Mouse (Mus musculus) heart, adult 2 months (tissue): ENCODE data around the gene Rcl1.

Experiments
- CTCF ChIP-seq: fragments of 200-600 bp; IDR thresholded peaks from 2 replicates; pipeline ENCODE4 v1.8.1; 2022; ENCODE audit warnings: antibody characterized with exemption, mild to moderate bottlenecking, moderate library complexity
- EP300 ChIP-seq: fragments of 200-500 bp; IDR thresholded peaks from 2 replicates; pipeline ENCODE4 v1.6.1; 2011; ENCODE audit warnings: low read depth, low read length, control low read depth; ENCODE audit not compliant: insufficient read depth
- POLR2A ChIP-seq: fragments of 200-500 bp; IDR thresholded peaks from 2 replicates; pipeline ENCODE4 v1.6.1; 2011; ENCODE audit warnings: mild to moderate bottlenecking, low read depth, low read length, control low read depth; ENCODE audit not compliant: insufficient read depth

GRCm38 (mm10) chr19:29099106-29099505 lies 2.1 kb upstream of the Rcl1 start:
- no peak for TF ChIP-seq CTCF
- TF ChIP-seq POLR2A: no peak
- no peak for TF ChIP-seq EP300
